Mouse (Mus musculus): ENCODE measurements around the gene Specc1.
A peak's percentile ranks its signal among the peaks of the same experiment; 100 is the strongest.

Gene Specc1

GRCm38 (mm10) chr11:62018315-62019205 is 62.0 kb downstream of the Specc1 start:
- DNase-seq: peak; percentile 78

GRCm38 (mm10) chr11:62019857-62020256 is 63.3 kb downstream of the Specc1 start:
- DNase-seq: peak; percentile 53

- DNase-seq: peak; percentile 51
Observed at GRCm38 (mm10) chr11:62020898-62021297, 64.3 kb downstream of the Specc1 start.

GRCm38 (mm10) chr11:62022105-62022504 is 65.5 kb downstream of the Specc1 start:
- DNase-seq: no peak

GRCm38 (mm10) chr11:62022718-62023493 is 66.3 kb downstream of the Specc1 start:
- peak; percentile 49 for DNase-seq

GRCm38 (mm10) chr11:62023494-62024233 is 67.1 kb downstream of the Specc1 start:
- DNase-seq: peak; percentile 57

GRCm38 (mm10) chr11:62024234-62024601 is 67.7 kb downstream of the Specc1 start:
- peak; percentile 54 for DNase-seq

GRCm38 (mm10) chr11:62024952-62025351 is 68.4 kb downstream of the Specc1 start:
- DNase-seq: peak; percentile 87

GRCm38 (mm10) chr11:62025770-62026169 is 69.2 kb downstream of the Specc1 start:
- peak; percentile 60 for DNase-seq

GRCm38 (mm10) chr11:62026345-62026815 is 69.8 kb downstream of the Specc1 start:
- DNase-seq: peak; percentile 92

GRCm38 (mm10) chr11:62027271-62027670 is 70.7 kb downstream of the Specc1 start:
- DNase-seq: no peak

- no peak for DNase-seq
Observed at GRCm38 (mm10) chr11:62027705-62028104, 71.1 kb downstream of the Specc1 start.

GRCm38 (mm10) chr11:62029171-62029570 is 72.6 kb downstream of the Specc1 start:
- peak; percentile 65 for DNase-seq

- DNase-seq: no peak
Observed at GRCm38 (mm10) chr11:62034564-62034963, 78.0 kb downstream of the Specc1 start.

- DNase-seq: no peak
Observed at GRCm38 (mm10) chr11:62035220-62035619, 78.7 kb downstream of the Specc1 start.

GRCm38 (mm10) chr11:62040122-62040521 is 83.6 kb downstream of the Specc1 start:
- DNase-seq: no peak

GRCm38 (mm10) chr11:62044627-62045026 is 88.1 kb downstream of the Specc1 start:
- peak; percentile 61 for DNase-seq

- no peak for DNase-seq
Observed at GRCm38 (mm10) chr11:62045964-62046363, 89.4 kb downstream of the Specc1 start.

GRCm38 (mm10) chr11:62047817-62048640 is 91.5 kb downstream of the Specc1 start:
- peak; percentile 73 for DNase-seq

- no peak for DNase-seq
Observed at GRCm38 (mm10) chr11:62049170-62049569, 92.6 kb downstream of the Specc1 start.

GRCm38 (mm10) chr11:62050356-62051330 is 94.1 kb downstream of the Specc1 start:
- DNase-seq: no peak

All from cerebellum, adult 9-11 months (tissue).